Mouse (Mus musculus) embryonic fibroblast, embryonic 13.5 days (primary cell): ENCODE data around the gene Kif13a. TPM values are rescaled to one million over a fixed set of nuclear protein-coding genes. Genes with fewer than 3 reads are reported as not detected.

Experiments used
- H3K27ac ChIP-seq: 2 replicates; pipeline ENCODE4 v1.5.1; 2012; ENCODE audit warnings: low read length, control low read depth, inconsistent platforms; ENCODE audit not compliant: insufficient read depth
- H3K4me1 ChIP-seq: 2 replicates; pipeline ENCODE4 v1.6.1; 2011; ENCODE audit warnings: low read length; ENCODE audit not compliant: control insufficient read depth, insufficient read depth
- H3K4me3 ChIP-seq: 2 replicates; pipeline ENCODE4 v1.5.1; 2011; ENCODE audit warnings: mild to moderate bottlenecking, control low read depth, low read length; ENCODE audit not compliant: insufficient read depth
- CTCF ChIP-seq: IDR thresholded peaks from 2 replicates; pipeline ENCODE4 v1.5.1; 2011; ENCODE audit warnings: mild to moderate bottlenecking, control low read depth, low read length, moderate library complexity, borderline replicate concordance; ENCODE audit not compliant: insufficient read depth
- POLR2A ChIP-seq: IDR thresholded peaks from 2 replicates; pipeline ENCODE4 v1.6.1; 2011; ENCODE audit warnings: low read depth, mild to moderate bottlenecking, control low read depth, low read length, moderate library complexity
- polyA plus RNA-seq: library from polyadenylated mRNA; stranded (reverse); fragments of >200 nt; gene quantifications from 2 replicates; pipeline ENCODE4 v1.2.4, GENCODE M21; 2011; ENCODE audit warnings: low read depth; ENCODE audit not compliant: missing spikeins, insufficient read length

Gene Kif13a
- polyA plus RNA-seq, 1 experiment: 32.5 TPM

DNA sequence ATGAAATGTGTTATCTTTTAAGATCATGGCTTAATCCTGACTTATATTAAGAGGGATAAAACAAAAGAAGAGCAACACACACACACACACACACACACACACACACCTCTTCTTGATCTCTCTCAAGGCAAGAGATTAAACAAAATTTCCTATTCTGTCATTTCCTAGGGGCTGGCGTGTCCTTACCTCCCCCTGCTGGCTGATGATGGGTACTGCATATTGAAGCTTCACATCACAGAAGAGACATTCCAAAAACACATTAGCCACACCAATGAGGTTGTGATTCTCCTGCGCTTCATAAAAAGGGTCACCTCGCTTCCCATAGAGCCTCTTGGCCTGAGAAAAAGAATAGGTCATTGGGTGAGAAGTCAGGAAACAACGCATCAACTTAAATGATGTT, 131.5 kb downstream of the Kif13a start:
- Histone ChIP-seq H3K27ac (no peak overlapping the region), H3K4me1 (no peaks in the 10 kb centered on the region), H3K4me3 (no peak overlapping the region)
- no peak for TF ChIP-seq POLR2A
- peak; percentile 76 for TF ChIP-seq CTCF

DNA sequence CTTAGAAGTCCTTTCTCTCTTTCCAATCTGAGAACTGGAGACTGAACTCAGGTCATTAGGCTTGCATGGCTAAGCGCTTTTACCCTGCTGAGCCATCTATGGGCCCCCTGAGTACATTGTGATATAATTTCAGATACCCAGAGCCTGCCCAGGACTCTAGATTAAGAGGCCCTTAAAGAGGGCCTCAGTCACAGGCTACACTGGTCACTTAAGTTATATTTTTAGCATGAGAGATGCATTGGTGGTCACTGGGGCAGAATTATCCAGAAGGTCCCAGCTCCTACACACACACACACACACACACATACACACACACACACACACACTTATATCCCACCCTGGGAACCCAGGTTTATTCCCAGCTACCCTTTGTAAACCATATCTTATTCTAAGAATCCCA, 133.3 kb downstream of the Kif13a start:
- H3K27ac ChIP-seq: no peak overlapping the region
- TF ChIP-seq CTCF (no peak), POLR2A (no peak)
- no peak overlapping the region for H3K4me3 ChIP-seq
- H3K4me1 ChIP-seq: no peaks in the 10 kb centered on the region

DNA sequence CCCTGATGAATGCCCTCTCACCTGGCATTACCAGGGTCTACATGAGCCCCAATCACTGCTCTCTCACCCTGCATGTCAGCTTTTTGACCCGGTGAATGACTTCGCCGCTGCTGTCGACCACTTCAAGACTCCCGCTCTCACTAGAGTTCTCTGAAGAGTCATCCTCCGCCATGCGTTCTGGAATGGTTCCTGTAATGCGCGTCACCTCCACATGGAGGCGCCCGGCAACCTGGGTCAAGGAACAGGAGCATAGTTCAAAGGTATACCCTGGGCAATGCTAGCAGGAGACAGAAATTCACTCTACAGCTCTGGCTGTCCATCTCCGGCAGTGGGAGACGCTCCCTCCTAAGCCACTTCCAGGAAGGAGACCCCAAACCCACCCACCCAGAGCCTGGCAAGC, 135.8 kb downstream of the Kif13a start:
- Histone ChIP-seq H3K4me1 (no peaks in the 10 kb centered on the region), H3K27ac (no peak overlapping the region), H3K4me3 (no peak overlapping the region)
- TF ChIP-seq CTCF (no peak), POLR2A (no peak)

DNA sequence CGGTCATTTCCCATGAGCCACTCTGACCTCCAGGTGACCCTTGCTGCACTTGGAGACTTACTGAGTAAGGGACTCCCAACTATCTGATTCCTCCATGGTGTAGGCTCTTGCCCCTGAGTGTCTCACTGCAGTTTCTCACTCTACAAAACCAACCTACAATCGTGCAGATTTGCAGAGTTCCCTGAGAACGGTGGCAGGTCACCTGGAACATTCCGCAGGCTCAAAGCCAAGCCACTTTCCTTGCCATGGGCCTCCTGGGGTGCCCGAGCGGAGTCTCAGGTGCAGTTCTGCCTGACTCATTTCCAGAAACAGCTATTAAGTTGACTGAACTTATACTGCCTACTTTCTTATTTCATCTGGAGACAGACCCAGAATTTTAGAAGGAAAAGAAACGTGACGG, 141.2 kb downstream of the Kif13a start:
- Histone ChIP-seq H3K27ac (no peak overlapping the region), H3K4me1 (no peaks in the 10 kb centered on the region), H3K4me3 (no peak overlapping the region)
- no peak for TF ChIP-seq POLR2A
- no peak for TF ChIP-seq CTCF

DNA sequence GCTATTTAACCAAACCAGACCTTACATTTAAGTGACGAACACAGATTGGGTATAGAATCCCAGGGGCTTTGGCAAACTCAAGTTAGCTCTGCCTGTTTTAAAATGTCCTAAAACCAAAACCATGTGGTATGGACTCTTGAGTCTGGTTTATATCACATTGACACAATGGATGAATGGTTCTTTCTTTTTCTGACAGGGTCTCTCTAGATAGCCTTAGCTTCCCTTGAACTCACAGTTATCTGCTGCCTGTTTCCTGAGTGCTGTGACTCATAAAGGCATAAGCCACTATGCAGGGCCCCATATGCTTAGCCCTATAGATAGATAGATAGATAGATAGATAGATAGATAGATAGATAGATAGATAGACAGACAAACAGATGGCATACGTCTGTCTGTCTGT, 142.8 kb downstream of the Kif13a start:
- Histone ChIP-seq H3K4me1 (no peaks in the 10 kb centered on the region), H3K4me3 (no peak overlapping the region), H3K27ac (no peak overlapping the region)
- TF ChIP-seq CTCF (no peak), POLR2A (no peak)

DNA sequence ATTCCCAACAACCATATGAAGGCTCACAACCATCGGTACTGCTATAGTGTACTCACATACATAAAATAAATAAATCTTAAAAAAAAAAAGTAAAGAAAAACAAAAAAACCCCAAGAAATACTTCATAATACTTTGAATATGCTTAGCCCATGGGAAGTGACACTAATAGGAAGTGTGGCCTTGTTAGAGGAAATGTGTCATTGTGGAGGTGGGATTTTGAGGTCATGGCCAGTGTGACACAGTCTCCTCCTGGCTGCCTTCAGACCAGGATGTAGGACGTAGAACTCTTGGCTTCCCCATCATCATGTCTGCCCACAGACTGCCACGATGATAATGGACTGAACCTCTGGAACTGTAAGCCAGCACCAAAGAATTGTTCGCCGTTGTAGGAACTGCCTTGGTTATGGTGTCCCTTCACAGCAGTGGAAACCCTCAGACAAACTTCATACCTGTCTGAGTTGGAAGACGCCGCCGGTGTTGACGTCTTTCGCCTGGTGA, 143.6 kb downstream of the Kif13a start:
- Histone ChIP-seq H3K4me3 (no peak overlapping the region), H3K27ac (no peak overlapping the region), H3K4me1 (no peaks in the 10 kb centered on the region)
- TF ChIP-seq POLR2A (no peak), CTCF (no peak)

DNA sequence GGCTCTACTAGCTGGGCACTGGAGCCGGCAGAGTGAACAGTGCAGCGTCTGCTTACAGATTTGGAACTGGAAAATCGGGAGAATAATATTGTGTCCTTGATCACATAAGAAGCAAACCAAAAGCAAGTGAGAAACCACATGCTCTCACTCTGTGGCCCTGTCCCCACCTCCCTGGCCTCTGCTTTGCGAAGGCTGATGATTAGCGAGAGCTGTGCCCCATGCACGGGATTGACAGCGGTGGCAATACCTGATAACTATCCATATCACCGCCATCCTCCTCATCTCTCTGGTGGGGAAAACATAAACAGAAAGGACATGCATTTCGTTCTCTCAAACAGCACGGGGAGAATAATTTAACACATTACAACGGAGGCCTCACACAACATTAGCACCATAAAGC, 149.3 kb downstream of the Kif13a start:
- Histone ChIP-seq H3K27ac (no peak overlapping the region), H3K4me1 (no peaks in the 10 kb centered on the region), H3K4me3 (no peak overlapping the region)
- no peak for TF ChIP-seq CTCF

DNA sequence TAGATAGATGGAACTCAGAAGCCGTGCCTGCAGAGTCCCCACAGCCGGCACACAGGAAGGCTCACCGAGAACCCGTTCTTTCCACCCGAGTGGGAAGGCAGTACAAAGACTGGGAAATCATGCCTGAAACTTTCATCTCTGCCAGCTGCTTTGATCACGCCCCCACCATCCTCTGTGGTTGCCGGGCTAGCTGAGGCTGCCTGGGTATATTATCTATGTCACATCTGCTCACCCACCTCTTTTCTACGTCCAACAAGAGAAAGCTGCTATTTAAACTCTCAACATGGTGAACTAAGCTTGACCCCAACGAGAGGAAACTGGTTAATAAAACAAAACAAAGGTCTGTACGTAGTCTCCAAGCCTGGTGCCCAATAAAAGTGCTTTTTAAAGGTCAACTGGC, 149.8 kb downstream of the Kif13a start:
- TF ChIP-seq POLR2A (no peak), CTCF (no peak)
- Histone ChIP-seq H3K27ac (no peak overlapping the region), H3K4me3 (no peak overlapping the region), H3K4me1 (no peaks in the 10 kb centered on the region)

DNA sequence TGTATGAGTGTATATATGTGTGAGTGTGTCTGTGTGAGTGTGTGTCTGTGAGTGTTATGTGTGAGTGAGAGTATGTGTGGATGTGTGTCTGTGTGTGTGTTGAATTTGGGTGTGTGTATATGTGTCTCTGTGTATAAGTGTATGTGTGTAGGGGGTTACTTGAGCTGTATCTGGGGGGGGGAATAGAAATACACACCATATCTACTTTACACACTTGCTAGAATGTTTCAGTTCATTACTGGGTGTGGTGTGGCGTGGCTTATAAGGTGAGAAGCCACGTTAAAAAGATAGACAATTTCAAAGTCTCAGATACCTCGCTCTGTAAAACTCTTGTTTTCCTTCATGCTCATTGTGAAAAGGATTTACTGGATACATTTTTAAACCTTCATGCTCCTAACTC, 152.2 kb downstream of the Kif13a start:
- Histone ChIP-seq H3K4me1 (no peaks in the 10 kb centered on the region), H3K27ac (no peak overlapping the region), H3K4me3 (no peak overlapping the region)
- TF ChIP-seq POLR2A: no peak
- TF ChIP-seq CTCF: no peak

DNA sequence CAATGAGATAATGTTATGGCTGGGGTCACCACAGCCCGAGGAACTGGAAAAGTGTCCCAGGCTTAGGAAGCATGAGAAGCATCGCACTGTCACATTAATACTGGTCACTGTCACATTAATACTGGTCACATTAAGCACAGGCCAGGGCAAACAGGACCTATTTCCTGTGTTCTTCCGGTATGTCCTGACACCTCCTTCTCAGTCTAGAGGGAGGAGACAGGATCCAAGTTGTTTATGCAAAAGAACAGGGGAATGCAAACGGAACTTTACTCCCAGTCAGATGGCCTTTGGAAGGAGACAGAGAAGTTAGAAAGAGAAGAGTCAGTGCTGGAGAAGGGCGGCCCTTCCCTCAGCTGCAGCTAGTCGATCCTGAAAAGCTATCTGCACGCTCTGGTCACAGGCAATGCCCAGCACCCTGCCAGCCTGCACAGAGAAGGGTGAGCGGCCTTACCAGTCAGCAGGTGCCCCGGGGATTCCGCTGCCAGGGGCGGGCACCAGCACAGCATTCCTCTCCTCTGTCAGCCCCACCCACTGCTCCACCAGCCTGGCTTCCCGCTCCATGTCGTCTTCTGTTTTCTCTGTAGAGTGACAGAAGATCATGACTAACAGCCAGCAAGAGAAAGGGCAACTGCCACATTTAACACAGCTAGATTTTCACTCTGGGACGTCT, 152.9 kb downstream of the Kif13a start:
- H3K4me3 ChIP-seq: no peak overlapping the region
- no peak for TF ChIP-seq CTCF
- TF ChIP-seq POLR2A: no peak
- no peak overlapping the region for H3K27ac ChIP-seq
- H3K4me1 ChIP-seq: no peaks in the 10 kb centered on the region

DNA sequence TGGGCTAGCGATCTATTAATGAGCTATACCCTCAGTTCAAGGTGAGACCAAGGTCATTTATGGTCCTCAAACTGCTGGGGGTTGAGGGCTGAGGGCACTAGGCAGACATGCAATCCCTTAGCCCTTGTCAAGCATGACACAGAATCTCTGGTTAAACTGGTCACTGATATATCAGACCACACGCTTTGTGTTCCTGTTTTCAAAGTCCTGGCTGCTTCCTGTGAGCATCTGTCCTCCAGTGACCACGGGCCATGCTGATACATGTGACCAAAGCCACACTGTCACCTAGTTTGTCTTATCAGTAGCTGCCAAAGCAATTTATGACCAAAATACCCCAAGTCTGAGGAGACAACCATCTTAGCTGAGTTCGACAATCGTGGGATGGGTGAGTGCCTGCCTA, 154.7 kb downstream of the Kif13a start:
- Histone ChIP-seq H3K27ac (no peak overlapping the region), H3K4me1 (no peaks in the 10 kb centered on the region), H3K4me3 (no peak overlapping the region)
- TF ChIP-seq CTCF (no peak), POLR2A (no peak)

DNA sequence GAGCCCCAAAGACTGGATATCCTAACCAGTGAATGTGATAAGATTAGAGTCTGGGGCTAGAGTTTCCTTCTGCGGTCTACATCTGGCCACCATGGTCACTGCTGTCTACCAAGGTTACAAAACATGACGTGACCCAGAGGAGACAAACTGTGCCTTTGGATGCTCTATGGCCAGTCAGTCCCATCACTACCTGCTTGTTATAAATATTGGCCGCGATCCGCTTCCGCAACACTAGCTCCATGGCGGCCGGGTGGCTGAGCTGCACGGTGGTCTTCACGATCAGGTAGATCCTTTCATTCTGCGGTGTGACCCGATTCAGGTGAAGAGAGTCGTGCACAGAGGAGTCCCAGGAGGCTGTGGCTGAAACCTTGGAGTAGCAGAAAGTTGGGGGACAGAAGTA, 157.1 kb downstream of the Kif13a start:
- no peak overlapping the region for H3K4me3 ChIP-seq
- no peaks in the 10 kb centered on the region for H3K4me1 ChIP-seq
- TF ChIP-seq POLR2A: no peak
- no peak for TF ChIP-seq CTCF
- H3K27ac ChIP-seq: no peak overlapping the region
